Mouse (Mus musculus): ENCODE results near the gene Nr1h4.

Nr1h4 gene

DNA sequence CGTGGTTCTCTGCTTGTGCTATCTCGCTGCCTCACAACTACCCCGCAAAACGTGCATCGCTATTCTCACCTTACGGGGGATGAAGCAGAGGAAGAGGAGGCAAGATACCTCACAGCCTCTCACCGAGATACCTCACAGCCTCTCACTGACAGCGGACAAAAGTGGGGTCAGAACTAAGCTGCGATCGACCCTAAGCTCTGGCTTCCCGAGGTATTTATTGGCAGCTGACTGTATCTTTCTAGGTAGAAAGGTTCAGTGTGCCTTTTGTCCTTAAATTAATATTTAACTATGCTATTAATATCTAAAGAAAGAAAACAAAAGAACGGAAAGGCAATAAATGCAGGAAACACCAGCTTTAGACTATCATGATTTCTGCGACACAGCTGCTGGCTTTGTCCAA is 100.6 kb downstream of the Nr1h4 start:
- DNase-seq (ENCODE audit: low spot score): no peak

DNA sequence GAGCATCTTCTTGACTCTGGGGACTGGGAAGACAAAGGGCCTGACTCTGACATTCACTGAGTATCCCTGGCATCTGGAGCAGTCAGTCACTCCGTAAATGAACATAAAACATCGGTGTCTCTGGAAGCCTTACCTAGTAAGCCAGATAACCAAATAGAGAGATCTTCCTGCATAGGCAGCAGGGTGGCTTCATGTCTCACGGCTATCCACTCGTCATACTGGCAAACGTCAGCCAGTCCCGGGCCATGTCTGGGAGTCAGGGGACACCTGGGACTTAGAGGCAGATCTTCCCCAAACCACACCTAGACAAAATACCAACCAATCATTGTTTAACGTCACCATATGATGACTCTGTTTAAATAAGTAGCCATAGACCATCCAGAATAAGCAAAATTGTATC is 102.6 kb downstream of the Nr1h4 start:
- DNase-seq (ENCODE audit: low spot score): no peak

DNA sequence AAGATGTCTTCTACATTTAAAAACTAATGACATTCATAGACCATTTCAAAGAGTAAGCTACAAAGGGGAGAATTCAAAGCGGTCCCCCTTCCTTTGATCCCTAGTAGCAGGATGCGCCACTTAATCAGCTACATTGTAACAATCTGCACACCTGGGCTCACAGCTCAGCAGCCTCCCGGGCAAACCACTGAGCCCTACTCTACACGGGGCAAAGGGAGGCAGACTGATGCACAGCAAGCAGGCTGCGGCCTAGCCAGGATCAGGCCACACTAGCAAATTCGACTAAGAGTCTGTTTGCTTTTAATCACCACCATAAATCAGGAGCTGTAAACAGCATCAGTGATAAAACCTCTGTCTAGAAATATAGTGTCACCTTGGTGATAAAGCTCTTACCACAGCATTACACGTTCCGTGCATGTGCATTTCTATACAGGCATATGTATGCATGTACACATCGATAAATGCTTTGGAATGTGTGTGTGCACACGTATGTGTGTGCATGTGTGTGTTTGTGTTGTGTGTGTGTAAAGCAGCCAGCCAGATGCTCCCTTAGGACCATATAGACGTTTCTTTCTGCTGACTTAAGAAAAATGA is 108.5 kb downstream of the Nr1h4 start:
- DNase-seq (ENCODE audit: low spot score): no peak

DNA sequence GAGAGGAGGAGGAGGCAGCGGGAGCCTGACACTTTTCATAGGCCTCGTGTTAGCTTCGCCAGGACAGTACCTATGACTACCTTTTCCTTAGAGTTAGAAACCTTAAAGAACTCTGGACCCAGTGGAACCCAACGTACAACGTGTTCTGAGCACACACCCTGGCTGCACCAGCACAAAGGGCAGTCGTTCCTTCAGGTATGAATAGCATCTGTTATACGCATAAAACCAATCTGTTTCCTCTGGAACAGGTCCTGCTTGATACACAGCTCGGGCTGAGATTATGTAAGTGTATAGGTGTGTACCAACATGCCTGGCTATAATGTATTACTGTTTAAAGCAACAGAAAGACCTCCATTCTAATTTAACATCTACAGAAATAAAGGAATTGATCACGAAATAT is 109.2 kb downstream of the Nr1h4 start:
- DNase-seq (ENCODE audit: low spot score): no peak

DNA sequence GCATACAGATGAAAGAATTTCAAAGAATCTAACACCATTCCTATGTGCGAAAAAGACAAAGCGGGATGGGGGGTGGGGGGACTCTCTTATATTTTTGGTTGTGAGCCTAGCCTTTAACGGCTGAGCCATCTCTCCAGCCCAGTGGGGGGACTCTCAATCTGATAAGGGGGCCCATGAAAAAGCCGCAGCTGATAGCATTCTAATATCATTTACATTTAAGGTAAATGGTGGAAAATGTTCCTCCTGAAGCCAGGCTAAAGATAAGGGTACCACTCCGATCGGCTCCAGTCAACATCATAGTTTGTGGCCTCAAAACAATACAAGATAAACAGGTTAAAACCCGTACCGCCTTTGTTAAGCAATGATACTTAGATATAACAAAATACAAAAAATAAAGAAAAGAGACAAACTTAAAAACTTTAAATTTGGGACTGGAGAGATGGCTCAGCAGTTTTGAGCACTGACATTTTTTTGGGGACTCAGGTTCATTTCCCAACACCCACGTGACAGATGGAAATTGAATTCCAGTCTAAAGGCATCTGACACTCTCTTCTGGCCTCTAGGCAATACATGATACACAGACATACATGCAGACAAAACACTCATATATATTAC is 110.1 kb downstream of the Nr1h4 start:
- DNase-seq (ENCODE audit: low spot score): no peak

DNA sequence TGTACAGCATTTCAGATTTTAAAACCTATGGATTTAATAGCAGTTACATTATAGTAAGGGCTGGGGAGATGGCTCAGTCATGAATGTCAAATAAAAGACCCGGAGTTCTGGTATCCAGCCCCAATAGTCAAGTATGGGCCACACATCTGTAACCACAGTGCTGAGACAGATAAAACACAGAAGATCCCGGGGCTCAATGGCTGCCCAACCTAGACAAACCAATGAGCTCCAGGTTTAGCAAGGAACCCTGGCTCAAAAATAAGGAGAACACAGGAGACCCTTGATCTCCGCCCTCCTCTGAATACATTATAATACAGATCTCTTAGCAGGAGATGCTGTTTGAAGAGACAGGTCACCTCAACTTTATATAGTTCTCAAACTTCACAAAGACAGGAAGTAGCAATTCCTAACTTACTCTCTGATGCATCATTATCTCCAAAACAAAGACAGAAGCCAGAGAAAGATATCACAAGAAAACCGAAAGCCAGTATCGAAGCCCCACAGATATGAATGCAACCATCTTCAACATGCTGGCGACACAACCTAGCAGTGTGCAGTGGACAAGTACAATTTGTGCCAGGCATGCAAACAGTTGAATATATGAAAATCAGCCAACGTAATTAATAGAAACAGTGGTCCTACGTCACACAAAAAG is 110.8 kb downstream of the Nr1h4 start:
- DNase-seq (ENCODE audit: low spot score): no peak

DNA sequence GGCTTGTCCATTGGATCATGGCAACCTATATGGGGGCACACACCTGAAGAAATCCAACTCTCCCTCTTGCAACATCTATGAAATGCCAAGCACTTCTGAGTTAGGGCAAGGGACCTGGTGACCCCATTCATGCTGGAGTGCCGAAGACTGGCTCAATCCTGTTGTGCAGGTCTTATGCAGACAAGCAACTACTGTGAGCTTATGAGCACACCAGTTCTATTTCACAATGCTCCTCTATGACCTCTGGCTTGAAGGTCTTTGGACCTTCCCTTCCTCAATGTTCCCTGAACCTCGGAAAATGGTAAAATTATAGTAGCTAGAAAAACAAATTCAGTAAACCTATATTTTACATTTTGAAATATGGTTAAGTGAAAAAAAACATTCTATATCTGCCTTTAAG is 115.4 kb downstream of the Nr1h4 start:
- DNase-seq (ENCODE audit: low spot score): no peak

DNA sequence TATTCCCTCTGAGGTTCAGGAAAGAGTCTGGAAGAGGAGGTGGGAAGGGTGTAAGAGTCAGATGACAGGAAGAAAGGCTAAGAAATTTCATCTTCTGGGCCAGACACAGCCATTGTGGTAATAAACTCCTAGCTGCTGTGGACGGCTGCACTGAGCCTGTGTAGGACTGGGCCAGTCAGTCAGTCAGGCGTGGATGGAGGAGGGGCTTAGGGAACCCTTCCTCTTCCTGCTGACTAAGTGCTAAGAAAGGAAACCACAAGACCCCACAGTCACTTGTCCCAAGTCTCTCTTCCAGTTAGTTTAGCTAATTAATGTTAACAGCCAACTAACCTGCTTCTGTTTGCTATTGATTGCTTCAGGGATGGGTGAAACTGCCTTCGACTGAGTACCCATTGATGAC is 117.9 kb downstream of the Nr1h4 start:
- DNase-seq (ENCODE audit: low spot score): no peak

DNA sequence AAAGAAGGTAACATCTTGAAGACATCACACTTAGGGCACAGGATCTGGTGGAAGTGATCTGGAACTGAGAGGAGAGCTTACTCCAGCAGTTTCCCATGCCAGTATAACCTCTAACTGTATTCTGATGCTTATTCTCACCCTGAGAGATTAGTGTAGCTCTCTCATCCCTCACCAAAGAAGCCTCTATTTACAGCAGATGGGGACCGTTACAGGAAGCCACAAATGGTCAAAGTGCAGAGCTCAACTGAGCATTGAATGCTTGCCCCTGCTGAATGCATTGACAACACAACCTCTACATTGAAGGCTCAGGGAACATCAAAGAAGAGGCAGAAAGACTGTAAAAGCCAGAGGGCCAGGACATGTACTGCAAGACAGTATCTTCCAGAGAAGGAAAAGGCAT is 125.8 kb downstream of the Nr1h4 start:
- no peak for DNase-seq (ENCODE audit: low spot score)

DNA sequence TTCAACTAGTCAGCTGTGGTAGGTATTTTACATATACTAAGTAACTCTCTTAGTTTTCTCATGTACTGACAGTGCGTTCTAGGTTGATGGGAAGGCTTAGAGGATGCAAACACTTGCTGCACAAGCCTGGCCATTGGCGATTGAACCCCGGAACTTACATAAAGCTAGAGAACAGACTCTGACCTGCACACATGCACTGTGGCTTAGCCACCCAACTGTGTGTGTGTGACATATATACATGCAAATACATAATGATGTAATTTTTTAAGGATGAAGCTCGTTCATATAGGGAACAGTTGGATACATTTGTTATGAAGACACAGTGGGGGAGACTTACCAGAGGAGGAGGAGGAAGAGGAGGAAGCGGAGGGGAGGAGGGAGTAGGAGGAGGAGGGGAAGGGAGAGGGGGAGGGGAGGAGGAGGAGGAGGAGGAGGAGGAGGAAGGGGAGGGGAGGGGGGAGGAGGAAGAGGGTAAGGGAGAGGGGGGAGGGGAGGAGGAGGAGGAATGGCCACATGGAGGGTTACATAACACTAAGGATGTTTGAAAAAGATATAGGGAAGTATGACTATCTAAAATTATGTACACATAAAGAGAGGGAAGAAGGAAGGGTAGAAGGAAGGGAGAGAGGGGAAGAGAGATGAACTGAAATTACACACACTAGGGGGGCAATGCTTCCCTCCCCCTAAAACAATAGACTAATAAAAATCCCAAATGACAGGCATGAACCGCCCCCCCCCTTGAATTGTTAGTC is 126.5 kb downstream of the Nr1h4 start:
- DNase-seq (ENCODE audit: low spot score): no peak

DNA sequence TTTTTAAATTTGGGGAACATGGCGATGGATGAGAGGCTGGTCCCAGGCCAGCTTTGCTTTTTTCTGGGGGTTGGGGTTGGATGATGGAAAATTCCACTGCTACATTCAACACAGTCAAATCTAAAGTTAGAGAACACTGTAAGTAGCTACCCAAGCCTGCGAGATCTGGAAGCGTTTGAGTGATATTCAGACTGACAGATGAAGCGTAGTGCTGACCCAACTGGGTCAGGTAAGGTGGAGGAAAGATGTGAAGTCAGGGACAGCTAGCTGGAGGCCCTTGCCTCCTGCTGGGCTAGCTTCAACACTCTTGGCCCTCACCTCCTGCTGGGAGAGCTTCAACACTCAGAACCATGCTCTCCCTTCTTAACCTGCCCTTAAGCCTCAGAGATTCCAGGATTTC is 128.4 kb downstream of the Nr1h4 start:
- DNase-seq (ENCODE audit: low spot score): no peak
